Mouse (Mus musculus) embryonic facial prominence, embryonic 15.5 days (tissue): ENCODE data around the gene Hnrnpll. TPM values are rescaled to one million over a fixed set of nuclear protein-coding genes. Genes with fewer than 3 reads are reported as not detected.
"Not testable (repeated sequence)": the region's sequence is repeated elsewhere in the genome, so short reads cannot be mapped to it uniquely, and the experiment has no call there.

Source experiments
- ATAC-seq: fragments of 200-750 bp; cut with Nextera tagmentation; 2 replicates; pipeline ENCODE4 v1.8.0; 2017; ENCODE audit warnings: low read depth, moderate TSS enrichment; ENCODE audit not compliant: insufficient number of reproducible peaks, low FRiP score, low TSS enrichment
- H3K27ac ChIP-seq: fragments of 300-500 bp; sonication (generic); replicated peaks from 2 replicates; pipeline ENCODE4 v1.5.1; 2015; ENCODE audit warnings: mild to moderate bottlenecking, inconsistent platforms
- H3K27me3 ChIP-seq: fragments of 300-500 bp; sonication (generic); 2 replicates; pipeline ENCODE4 v1.6.1; 2015; ENCODE audit warnings: inconsistent platforms
- H3K36me3 ChIP-seq: fragments of 300-500 bp; sonication (generic); 2 replicates; pipeline ENCODE4 v1.6.1; 2015; ENCODE audit warnings: mild to moderate bottlenecking, inconsistent platforms
- H3K4me1 ChIP-seq: fragments of 300-500 bp; sonication (generic); 2 replicates; pipeline ENCODE4 v1.6.1; 2015; ENCODE audit warnings: inconsistent platforms
- H3K4me2 ChIP-seq: fragments of 300-500 bp; sonication (generic); replicated peaks from 2 replicates; pipeline ENCODE4 v1.6.1; 2015; ENCODE audit warnings: mild to moderate bottlenecking, inconsistent platforms
- H3K4me3 ChIP-seq: fragments of 300-500 bp; sonication (generic); replicated peaks from 2 replicates; pipeline ENCODE4 v1.5.1; 2015; ENCODE audit warnings: mild to moderate bottlenecking, inconsistent platforms
- H3K9ac ChIP-seq: fragments of 300-500 bp; sonication (generic); 2 replicates; pipeline ENCODE4 v1.6.1; 2015; ENCODE audit warnings: inconsistent platforms
- H3K9me3 ChIP-seq: fragments of 300-500 bp; sonication (generic); replicated peaks from 2 replicates; pipeline ENCODE4 v1.6.1; 2016; ENCODE audit warnings: inconsistent platforms
- WGBS: fragments of 180-500 bp; shearing (Covaris S2); methylation state at CpG from one replicate; pipeline ENCODE4 v1.1.7; 2015; 5-methylcytosine and 5-hydroxymethylcytosine counted together
- polyA plus RNA-seq: library from polyadenylated mRNA; unstranded; fragments of >200 nt; fragmentation: Nextera tagmentation; extraction: Ambion mirVana; gene quantifications from 2 replicates; pipeline ENCODE4 v1.2.1, GENCODE M21; 2015

Gene Hnrnpll
- polyA plus RNA-seq, 1 experiment from 2014 or later, result 59.8 TPM

DNA sequence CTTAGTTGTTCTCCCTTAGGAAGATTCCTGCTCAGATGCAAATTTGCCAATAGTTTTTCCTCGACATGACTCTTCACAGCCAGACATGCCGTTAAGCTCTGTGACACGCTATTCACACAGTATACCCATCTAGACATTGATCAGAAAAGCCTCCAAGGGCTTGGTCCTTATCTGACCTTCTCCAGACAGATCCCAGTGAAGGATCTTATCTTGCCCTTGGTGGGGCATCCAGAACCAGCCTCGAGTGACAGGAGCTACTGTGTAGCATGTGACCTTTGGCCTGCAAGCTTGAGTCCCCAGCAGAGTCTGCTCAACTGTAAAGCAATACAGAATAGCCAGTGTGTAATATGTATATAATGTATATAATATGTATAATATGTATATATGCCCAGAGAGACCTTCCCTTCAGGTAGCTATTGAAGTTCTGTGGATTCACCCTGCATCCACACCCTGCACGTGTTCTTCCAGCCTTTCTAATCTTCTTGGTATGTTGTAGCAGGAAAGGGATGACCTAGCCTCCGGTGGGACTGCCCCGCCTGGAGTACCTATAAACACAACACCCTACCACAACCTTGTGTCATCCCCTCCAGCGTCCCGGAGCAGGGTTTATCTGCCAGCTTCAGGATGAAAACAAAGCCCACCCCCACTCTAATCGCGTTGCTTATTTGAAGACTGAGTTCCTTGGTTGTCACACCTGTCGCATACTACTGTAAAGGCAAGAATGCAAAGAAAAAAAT lies 43.7 kb downstream of the Hnrnpll start:
- H3K4me2 ChIP-seq, result 0 out of 2 replicates have a peak overlapping the region, but pooled peaks have one; percentile 44
- H3K9me3 ChIP-seq, result no peaks in the 10 kb centered on the region
- H3K4me1 ChIP-seq, result peaks cover 7% of the 10 kb centered on the region
- H3K4me3 ChIP-seq, result no peak overlapping the region
- H3K9ac ChIP-seq, result no peak overlapping the region
- ATAC-seq, result no peak
- WGBS, result 49% methylated on average over 12 of the region's 12 CpGs
- H3K27ac ChIP-seq, result no peak overlapping the region
- H3K36me3 ChIP-seq, result no peaks in the 10 kb centered on the region
- no peaks in the 10 kb centered on the region for H3K27me3 ChIP-seq

DNA sequence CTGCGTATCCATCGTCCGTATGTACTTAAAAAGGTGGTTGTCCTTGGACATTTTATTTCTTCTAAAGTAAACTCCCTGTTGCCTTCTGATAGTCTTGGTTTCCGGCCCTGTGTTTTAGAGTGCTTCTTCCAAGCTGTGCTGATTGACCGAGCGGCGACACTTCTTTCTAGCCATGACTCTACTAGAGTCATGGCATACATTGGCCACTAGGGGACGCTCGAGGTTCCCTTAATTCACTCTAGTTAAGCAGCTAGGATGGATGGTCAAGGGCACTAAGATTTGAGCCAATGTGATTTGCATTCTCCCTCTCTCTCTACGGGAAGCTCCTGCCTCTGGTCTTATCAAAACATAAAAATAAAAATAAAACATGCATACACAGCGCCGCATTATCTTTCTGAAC lies 44.7 kb downstream of the Hnrnpll start:
- ATAC-seq, result no peak
- WGBS, result 52% methylated on average over 12 of the region's 12 CpGs

DNA sequence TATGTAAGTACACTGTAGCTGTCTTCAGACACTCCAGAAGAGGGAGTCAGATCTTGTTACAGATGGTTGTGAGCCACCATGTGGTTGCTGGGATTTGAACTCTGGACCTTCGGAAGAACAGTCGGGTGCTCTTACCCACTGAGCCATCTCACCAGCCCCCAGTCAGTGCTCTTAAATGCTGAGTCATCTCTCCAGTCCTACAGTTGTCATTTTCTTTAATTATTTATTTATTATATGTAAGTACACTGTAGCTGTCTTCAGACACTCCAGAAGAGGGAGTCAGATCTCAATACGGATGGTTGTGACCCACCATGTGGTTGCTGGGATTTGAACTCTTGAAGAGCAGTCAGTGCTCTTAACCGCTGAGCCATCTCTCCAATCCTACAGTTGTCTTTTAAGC lies 45.7 kb downstream of the Hnrnpll start:
- H3K27me3 ChIP-seq, H3K36me3 ChIP-seq, ATAC-seq, H3K9me3 ChIP-seq, H3K27ac ChIP-seq, H3K4me3 ChIP-seq, H3K4me1 ChIP-seq, H3K9ac ChIP-seq, H3K4me2 ChIP-seq: not testable (repeated sequence)
- 90% methylated on average over 4 of the region's 4 CpGs for WGBS

More for the DNA sequence above, 44.7 kb downstream of the Hnrnpll start:
- Histone ChIP-seq H3K4me3 (no peak overlapping the region), H3K36me3 (no peaks in the 10 kb centered on the region), H3K9ac (no peak overlapping the region), H3K27me3 (no peaks in the 10 kb centered on the region), H3K9me3 (no peaks in the 10 kb centered on the region), H3K4me1 (peaks cover 7% of the 10 kb centered on the region), H3K27ac (no peak overlapping the region), H3K4me2 (no peak overlapping the region)

DNA sequence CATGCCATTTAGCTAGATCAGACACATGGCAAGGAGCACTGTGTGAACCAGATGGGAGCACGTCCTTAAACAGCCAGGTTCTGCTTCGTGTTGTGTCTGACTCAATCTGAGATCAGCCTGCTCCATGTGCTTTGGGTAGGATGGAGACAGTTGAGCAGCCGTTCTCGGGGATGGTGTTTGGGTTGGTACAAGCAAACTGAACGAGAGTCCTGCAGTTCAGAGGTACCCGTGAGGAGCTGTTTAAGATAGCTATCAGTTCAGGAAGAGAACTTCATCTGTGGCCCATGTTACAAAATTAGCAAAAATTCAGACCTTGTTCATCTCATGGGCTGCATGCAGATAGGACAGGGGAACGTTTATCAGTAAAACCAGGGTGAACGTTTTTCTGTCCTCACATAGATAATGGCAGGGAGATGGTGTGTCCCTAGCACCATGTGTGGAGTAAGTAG lies 47.7 kb downstream of the Hnrnpll start:
- H3K9me3 ChIP-seq, result no peaks in the 10 kb centered on the region
- no peak for ATAC-seq
- H3K36me3 ChIP-seq, result no peaks in the 10 kb centered on the region
- H3K9ac ChIP-seq, result no peak overlapping the region
- no peak overlapping the region for H3K4me2 ChIP-seq
- H3K4me3 ChIP-seq, result no peak overlapping the region
- peaks cover 15% of the 10 kb centered on the region for H3K4me1 ChIP-seq
- no peak overlapping the region for H3K27ac ChIP-seq
- 81% methylated on average over 8 of the region's 8 CpGs for WGBS
- H3K27me3 ChIP-seq, result no peaks in the 10 kb centered on the region

DNA sequence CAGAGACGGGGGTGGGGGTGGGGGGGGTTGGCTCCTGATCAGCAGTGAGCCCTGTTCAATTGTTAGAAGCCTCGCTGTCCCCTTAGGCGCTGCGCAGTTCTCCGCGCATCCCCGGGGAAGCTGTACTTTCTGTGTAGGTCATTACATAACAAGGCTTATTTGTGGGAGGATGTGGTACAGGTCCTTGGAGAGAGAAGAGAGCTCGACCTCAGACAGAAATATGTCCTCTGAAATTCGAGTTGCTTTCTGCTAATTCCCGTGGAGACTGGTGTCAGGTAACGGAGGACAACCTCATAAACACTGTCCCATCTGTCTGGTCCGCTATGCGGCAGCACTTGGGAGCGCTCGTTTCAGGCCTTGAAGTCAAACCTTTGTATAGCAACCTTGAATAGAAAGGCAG lies 52.2 kb downstream of the Hnrnpll start:
- peaks cover 19% of the 10 kb centered on the region for H3K4me1 ChIP-seq
- H3K36me3 ChIP-seq, result no peaks in the 10 kb centered on the region
- H3K9me3 ChIP-seq, result no peaks in the 10 kb centered on the region
- H3K27me3 ChIP-seq, result no peaks in the 10 kb centered on the region
- peak; percentile 43 for ATAC-seq
- H3K4me2 ChIP-seq, result no peak overlapping the region
- 10% methylated on average over 15 of the region's 15 CpGs for WGBS
- H3K9ac ChIP-seq, result no peak overlapping the region
- H3K27ac ChIP-seq, result no peak overlapping the region
- no peak overlapping the region for H3K4me3 ChIP-seq

DNA sequence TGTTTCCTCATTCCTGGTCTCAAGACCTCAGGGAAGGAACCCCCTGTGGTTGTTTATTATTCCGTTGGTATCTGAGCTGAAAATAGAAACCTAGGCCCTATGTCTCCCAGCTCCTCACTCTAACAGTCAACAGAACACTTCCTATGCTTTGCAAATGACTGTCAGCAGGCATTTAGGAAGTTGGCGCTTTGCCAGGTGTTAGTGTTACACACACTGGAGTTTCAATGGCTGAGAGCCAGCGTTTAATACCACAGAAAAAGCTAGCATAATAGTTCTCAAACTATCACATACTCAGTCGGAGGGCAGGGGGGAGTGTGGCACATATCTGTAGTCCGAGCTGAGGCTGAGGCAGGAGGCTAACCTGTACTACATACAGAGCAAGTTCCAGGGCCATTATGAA lies 53.3 kb downstream of the Hnrnpll start:
- Histone ChIP-seq H3K36me3 (no peaks in the 10 kb centered on the region), H3K27ac (no peak overlapping the region), H3K9ac (no peak overlapping the region), H3K4me1 (peaks cover 19% of the 10 kb centered on the region), H3K27me3 (no peaks in the 10 kb centered on the region), H3K4me2 (no peak overlapping the region), H3K9me3 (no peaks in the 10 kb centered on the region), H3K4me3 (no peak overlapping the region)
- ATAC-seq, result peak; percentile 60
- 20% methylated on average over 5 of the region's 5 CpGs for WGBS

DNA sequence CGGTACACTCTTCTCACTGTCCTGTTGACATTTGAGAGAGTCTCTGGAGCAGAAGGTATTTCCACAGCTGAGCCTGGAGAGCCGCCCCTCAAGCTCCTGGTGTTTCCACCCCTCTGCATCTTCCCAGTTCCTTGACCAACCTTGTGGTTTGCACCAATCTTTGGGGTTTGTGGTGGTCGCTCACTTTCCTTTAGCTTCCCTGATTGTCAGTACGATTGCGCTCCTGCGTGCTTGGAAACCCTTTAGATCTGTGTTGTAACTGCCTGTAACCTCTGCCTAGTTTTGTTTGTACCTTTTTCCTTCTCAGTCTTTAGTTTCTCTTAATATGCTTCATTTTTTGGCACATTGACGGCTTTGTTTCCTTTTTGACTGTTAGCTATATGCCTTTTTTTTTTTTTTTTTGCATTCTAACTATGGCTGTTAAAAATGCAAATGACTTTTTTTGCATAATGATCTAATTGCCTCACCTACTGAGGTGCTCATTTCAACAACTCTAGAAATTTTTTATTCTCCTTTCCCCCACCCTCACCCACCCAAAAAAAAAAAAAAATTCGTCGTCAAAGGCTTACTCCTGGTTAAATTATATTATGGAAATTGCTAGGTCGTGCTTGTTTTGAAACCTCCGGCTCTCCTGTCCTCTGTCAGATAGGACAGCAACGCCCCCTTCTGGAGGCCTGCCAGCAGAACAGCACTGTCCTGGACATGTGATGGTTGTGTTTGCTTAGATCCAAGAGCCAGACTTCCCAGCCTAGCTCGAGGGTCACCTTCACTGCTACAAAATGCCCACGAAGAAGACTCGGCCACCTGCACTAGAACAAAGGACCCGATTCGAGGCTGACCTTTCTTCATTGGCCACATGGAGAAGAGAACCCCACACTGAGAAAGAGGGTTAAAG lies 57.5 kb downstream of the Hnrnpll start:
- H3K27me3 ChIP-seq, result no peaks in the 10 kb centered on the region
- 41% methylated on average over 17 of the region's 17 CpGs for WGBS

DNA sequence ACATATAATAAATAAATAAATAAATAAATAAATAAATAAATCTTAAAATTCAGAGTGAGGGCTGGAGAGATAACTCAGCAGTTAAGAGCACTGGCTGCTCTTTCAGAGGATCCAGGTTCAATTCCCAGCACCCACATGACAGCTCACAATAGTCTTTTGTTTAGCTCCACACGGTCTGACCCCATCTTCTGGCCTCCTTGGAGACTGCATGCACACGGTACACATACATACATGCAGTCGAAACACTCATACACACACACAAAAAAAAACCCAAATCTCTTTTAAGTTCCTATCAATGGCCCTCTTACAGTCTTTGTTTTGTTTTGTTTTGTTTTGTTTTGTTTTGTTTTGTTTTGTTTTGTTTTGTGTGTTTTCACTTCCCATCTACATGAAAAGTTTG lies 58.3 kb downstream of the Hnrnpll start:
- H3K27ac ChIP-seq, H3K4me2 ChIP-seq, H3K9me3 ChIP-seq, H3K4me1 ChIP-seq, H3K4me3 ChIP-seq, H3K9ac ChIP-seq, H3K27me3 ChIP-seq, ATAC-seq, H3K36me3 ChIP-seq: not testable (repeated sequence)
- WGBS, result 96% methylated on average over 3 of the region's 3 CpGs

More for the DNA sequence above, 57.5 kb downstream of the Hnrnpll start:
- no peak overlapping the region for H3K4me2 ChIP-seq
- no peak for ATAC-seq
- H3K36me3 ChIP-seq, result no peaks in the 10 kb centered on the region
- no peak overlapping the region for H3K27ac ChIP-seq
- H3K4me1 ChIP-seq, result peaks cover 13% of the 10 kb centered on the region
- H3K9ac ChIP-seq, result no peak overlapping the region
- H3K9me3 ChIP-seq, result no peaks in the 10 kb centered on the region
- H3K4me3 ChIP-seq, result no peak overlapping the region

DNA sequence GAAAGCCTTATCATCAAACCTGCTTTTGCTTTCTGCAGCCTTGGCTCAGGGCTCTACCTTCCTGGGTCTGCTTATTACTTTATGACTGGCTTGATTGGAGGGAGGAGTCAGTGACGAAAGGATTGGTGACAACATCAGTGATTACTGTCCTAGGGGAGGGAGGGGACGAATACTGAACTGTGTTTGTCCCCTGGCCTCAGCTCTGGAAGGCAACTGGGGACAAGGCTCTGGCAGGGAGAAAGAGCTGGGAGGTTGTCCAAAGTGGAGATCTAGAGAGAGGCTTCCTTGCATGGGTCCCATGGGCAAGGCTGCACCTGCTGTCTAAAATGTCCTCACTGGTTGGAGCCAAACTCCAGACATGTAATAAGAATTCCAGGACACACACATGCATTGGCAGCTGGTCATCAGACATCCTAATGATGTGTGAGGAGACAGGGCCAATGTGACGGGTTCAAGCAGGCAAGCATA lies 59.7 kb downstream of the Hnrnpll start:
- Histone ChIP-seq H3K4me3 (no peak overlapping the region), H3K4me2 (no peak overlapping the region), H3K9me3 (no peaks in the 10 kb centered on the region), H3K27me3 (no peaks in the 10 kb centered on the region), H3K9ac (no peak overlapping the region), H3K27ac (no peak overlapping the region), H3K36me3 (no peaks in the 10 kb centered on the region), H3K4me1 (no peaks in the 10 kb centered on the region)
- no peak for ATAC-seq
- WGBS, result 70% methylated on average over 3 of the region's 3 CpGs

DNA sequence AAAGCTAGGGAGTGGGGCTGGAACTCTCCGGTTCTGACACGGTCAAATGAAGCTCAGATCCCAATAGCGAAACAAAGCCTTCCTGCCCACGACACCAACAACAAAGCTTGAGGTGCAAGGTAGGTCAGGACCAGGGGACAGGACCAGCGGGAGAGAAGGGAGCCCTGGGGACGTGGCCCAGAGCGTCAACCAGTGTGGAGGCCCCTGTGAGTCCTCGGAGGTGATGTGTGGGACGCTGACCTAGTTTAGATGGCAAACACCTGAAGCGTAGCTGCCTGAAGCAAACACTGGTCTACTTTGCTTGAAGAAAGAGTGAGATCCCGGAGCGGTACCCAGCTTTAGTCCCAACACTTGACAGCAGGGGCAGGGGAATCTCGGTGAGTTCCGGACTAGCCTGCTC lies 62.5 kb downstream of the Hnrnpll start:
- Histone ChIP-seq H3K9ac (no peak overlapping the region), H3K27me3 (no peaks in the 10 kb centered on the region), H3K4me1 (no peaks in the 10 kb centered on the region), H3K4me3 (no peak overlapping the region), H3K9me3 (no peaks in the 10 kb centered on the region), H3K4me2 (no peak overlapping the region), H3K27ac (no peak overlapping the region), H3K36me3 (no peaks in the 10 kb centered on the region)
- ATAC-seq, result no peak
- WGBS, result 82% methylated on average over 14 of the region's 14 CpGs

DNA sequence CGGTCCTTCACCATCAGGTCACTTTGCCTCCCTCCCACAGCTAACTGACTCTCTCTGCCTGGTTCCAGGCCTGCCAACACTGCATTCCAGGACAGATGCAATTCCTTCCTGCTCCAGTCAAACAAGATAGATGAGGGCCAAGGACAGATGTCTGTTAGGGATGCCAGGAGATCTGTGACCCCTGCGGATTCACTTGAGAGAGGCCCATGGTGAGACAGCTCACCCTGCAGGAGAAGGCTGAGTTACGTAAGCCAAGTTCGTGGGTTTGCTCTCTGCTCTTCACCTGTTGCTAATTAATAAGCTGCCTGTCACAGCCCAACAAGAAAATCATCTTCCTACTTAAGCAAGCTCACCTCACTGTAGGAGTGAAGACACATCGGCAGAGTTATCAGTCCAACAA lies 63.1 kb downstream of the Hnrnpll start:
- Histone ChIP-seq H3K4me3 (no peak overlapping the region), H3K36me3 (no peaks in the 10 kb centered on the region), H3K9ac (no peak overlapping the region), H3K27me3 (no peaks in the 10 kb centered on the region), H3K27ac (no peak overlapping the region), H3K4me1 (no peaks in the 10 kb centered on the region), H3K9me3 (no peaks in the 10 kb centered on the region), H3K4me2 (no peak overlapping the region)
- ATAC-seq, result 0 out of 2 replicates have a peak, but pooled peaks have one; percentile 24
- 57% methylated on average over 5 of the region's 5 CpGs for WGBS
